Mouse (Mus musculus) intestine, postnatal 0 days (tissue): ENCODE data around the gene L1td1. TPM values are rescaled to one million over a fixed set of nuclear protein-coding genes. Genes with fewer than 3 reads are reported as not detected.
"Not testable (repeated sequence)": the region's sequence is repeated elsewhere in the genome, so short reads cannot be mapped to it uniquely, and the experiment has no call there.

Source experiments
- ATAC-seq: fragments of 200-750 bp; cut with Nextera tagmentation; 2 replicates; pipeline ENCODE4 v1.8.0; 2017; ENCODE audit warnings: mild to moderate bottlenecking, moderate TSS enrichment, moderate library complexity
- H3K27ac ChIP-seq: fragments of 300-500 bp; sonication (generic); 2 replicates; pipeline ENCODE4 v1.5.1; 2014; ENCODE audit warnings: mild to moderate bottlenecking, low read depth, low read length, moderate library complexity
- H3K27me3 ChIP-seq: fragments of 300-500 bp; sonication (generic); replicated peaks from 2 replicates; pipeline ENCODE4 v1.6.1; 2014; ENCODE audit warnings: low read length, mixed read lengths; ENCODE audit not compliant: control insufficient read depth, insufficient read depth
- H3K36me3 ChIP-seq: fragments of 300-500 bp; sonication (generic); 2 replicates; pipeline ENCODE4 v1.6.1; 2014; ENCODE audit warnings: mild to moderate bottlenecking, moderate library complexity; ENCODE audit not compliant: control insufficient read depth, insufficient read depth
- H3K4me1 ChIP-seq: fragments of 300-500 bp; sonication (generic); replicated peaks from 2 replicates; pipeline ENCODE4 v1.6.1; 2014; ENCODE audit warnings: antibody characterized with exemption, low read length, mixed read lengths; ENCODE audit not compliant: control insufficient read depth, insufficient read depth
- H3K4me2 ChIP-seq: fragments of 300-500 bp; sonication (generic); replicated peaks from 2 replicates; pipeline ENCODE4 v1.6.1; 2014; ENCODE audit warnings: low read depth, mild to moderate bottlenecking, moderate library complexity
- H3K4me3 ChIP-seq: fragments of 300-500 bp; sonication (generic); 2 replicates; pipeline ENCODE4 v1.5.1; 2014; ENCODE audit warnings: low read depth, low read length
- H3K9ac ChIP-seq: fragments of 300-500 bp; sonication (generic); 2 replicates; pipeline ENCODE4 v1.6.1; 2014; ENCODE audit warnings: mild to moderate bottlenecking, low read depth, low read length
- H3K9me3 ChIP-seq: fragments of 300-500 bp; sonication (generic); 2 replicates; pipeline ENCODE4 v1.6.1; 2016; ENCODE audit warnings: mixed run types; ENCODE audit not compliant: control insufficient read depth
- CTCF ChIP-seq: sonication (generic); IDR thresholded peaks from 2 replicates; pipeline ENCODE4 v1.5.1; 2016; ENCODE audit warnings: low read depth, mild to moderate bottlenecking, control low read depth, antibody characterized with exemption, moderate library complexity
- WGBS: fragments of 180-500 bp; shearing (Covaris S2); extraction: QIAGEN DNeasy Blood & Tissue Kit; methylation state at CpG from one replicate; pipeline ENCODE4 v1.1.7; 2014; 5-methylcytosine and 5-hydroxymethylcytosine counted together
- polyA plus RNA-seq: library from polyadenylated mRNA; unstranded; fragments of >200 nt; fragmentation: Nextera tagmentation; extraction: Ambion mirVana; gene quantifications from 2 replicates; pipeline ENCODE4 v1.2.1, GENCODE M21; 2015

Gene L1td1
- polyA plus RNA-seq, 1 experiment from 2014 or later, result not detected

GRCm38 (mm10) chr4:98717735-98718546 lies 8.6 kb upstream of the L1td1 start:
- H3K27me3 ChIP-seq, result no peaks in the 10 kb centered on the region
- no peak overlapping the region for H3K27ac ChIP-seq
- no peak overlapping the region for H3K4me2 ChIP-seq
- no peaks in the 10 kb centered on the region for H3K4me1 ChIP-seq
- 85% methylated on average over 17 of the region's 17 CpGs for WGBS
- TF ChIP-seq CTCF, result no peak
- no peak overlapping the region for H3K4me3 ChIP-seq
- peaks cover 4% of the 10 kb centered on the region; the same call in 1 of the 2 replicates for H3K36me3 ChIP-seq
- no peaks in the 10 kb centered on the region for H3K9me3 ChIP-seq
- no peak for ATAC-seq
- H3K9ac ChIP-seq, result no peak overlapping the region

- Histone ChIP-seq H3K4me1 (no peaks in the 10 kb centered on the region), H3K9me3 (no peaks in the 10 kb centered on the region), H3K9ac (no peak overlapping the region), H3K4me2 (no peak overlapping the region), H3K4me3 (no peak overlapping the region), H3K27me3 (no peaks in the 10 kb centered on the region), H3K36me3 (peaks cover 4% of the 10 kb centered on the region; the same call in 1 of the 2 replicates), H3K27ac (no peak overlapping the region)
- no peak for TF ChIP-seq CTCF
- no peak for ATAC-seq
- WGBS, result 79% methylated on average over 10 of the region's 10 CpGs
These were observed 8.0 kb upstream of the L1td1 start for GRCm38 (mm10) chr4:98718547-98718917.

- Histone ChIP-seq H3K36me3 (peaks cover 4% of the 10 kb centered on the region; the same call in 1 of the 2 replicates), H3K4me1 (no peaks in the 10 kb centered on the region), H3K27me3 (peaks cover 11% of the 10 kb centered on the region; the same call in 1 of the 2 replicates), H3K4me2 (no peak overlapping the region), H3K4me3 (no peak overlapping the region), H3K9ac (no peak overlapping the region), H3K27ac (no peak overlapping the region), H3K9me3 (no peaks in the 10 kb centered on the region)
- WGBS, result 11% methylated on average over 8 of the region's 8 CpGs
- TF ChIP-seq CTCF, result peak; percentile 88
- ATAC-seq, result peak; percentile 49; the same call in 1 of the 2 replicates
These were observed 4.1 kb upstream of the L1td1 start for GRCm38 (mm10) chr4:98722454-98722853.

- H3K27me3 ChIP-seq, result peaks cover 12% of the 10 kb centered on the region; the same call in 1 of the 2 replicates
- not testable (repeated sequence) for H3K9me3 ChIP-seq, H3K36me3 ChIP-seq, H3K9ac ChIP-seq, H3K4me3 ChIP-seq, H3K4me2 ChIP-seq, ATAC-seq, H3K27ac ChIP-seq, H3K4me1 ChIP-seq
- WGBS, result 78% methylated on average over 1 of the region's 1 CpGs
These were observed 1.9 kb upstream of the L1td1 start for GRCm38 (mm10) chr4:98724682-98725081.

GRCm38 (mm10) chr4:98725439-98725838 lies 1.1 kb upstream of the L1td1 start:
- WGBS, result 42% methylated on average over 4 of the region's 4 CpGs
- Histone ChIP-seq H3K9me3 (no peaks in the 10 kb centered on the region), H3K36me3 (no peaks in the 10 kb centered on the region), H3K27ac (no peak overlapping the region), H3K4me3 (no peak overlapping the region), H3K4me2 (no peak overlapping the region), H3K4me1 (no peaks in the 10 kb centered on the region), H3K27me3 (peaks cover 12% of the 10 kb centered on the region; the same call in 1 of the 2 replicates), H3K9ac (no peak overlapping the region)
- ATAC-seq, result 0 out of 2 replicates have a peak, but pooled peaks have one; percentile 28
- peak; percentile 66 for TF ChIP-seq CTCF

- Histone ChIP-seq H3K4me1 (no peaks in the 10 kb centered on the region), H3K9ac (0 out of 2 replicates have a peak overlapping the region, but pooled peaks have one; percentile 7), H3K27me3 (peaks cover 12% of the 10 kb centered on the region; the same call in 1 of the 2 replicates), H3K27ac (no peak overlapping the region), H3K9me3 (no peaks in the 10 kb centered on the region), H3K36me3 (no peaks in the 10 kb centered on the region), H3K4me2 (peak overlapping the region; percentile 51), H3K4me3 (peak overlapping the region; percentile 1; the same call in 1 of the 2 replicates)
- 17% methylated on average over 21 of the region's 21 CpGs for WGBS
- TF ChIP-seq CTCF, result no peak
- ATAC-seq, result no peak
These were observed 893 bp downstream of the L1td1 start for GRCm38 (mm10) chr4:98727295-98727958.
